Mouse (Mus musculus) embryonic facial prominence, embryonic 15.5 days (tissue): ENCODE data around the gene Cend1. TPM values are rescaled to one million over a fixed set of nuclear protein-coding genes. Genes with fewer than 3 reads are reported as not detected.
A peak's percentile ranks its signal among the peaks of the same experiment; 100 is the strongest.
"Not testable (repeated sequence)": the region's sequence is repeated elsewhere in the genome, so short reads cannot be mapped to it uniquely, and the experiment has no call there.

Experiments
- ATAC-seq: fragments of 200-750 bp; cut with Nextera tagmentation; 2 replicates; pipeline ENCODE4 v1.8.0; 2017; ENCODE audit warnings: low read depth, moderate TSS enrichment; ENCODE audit not compliant: insufficient number of reproducible peaks, low FRiP score, low TSS enrichment
- H3K27ac ChIP-seq: fragments of 300-500 bp; sonication (generic); replicated peaks from 2 replicates; pipeline ENCODE4 v1.5.1; 2015; ENCODE audit warnings: mild to moderate bottlenecking, inconsistent platforms
- H3K27me3 ChIP-seq: fragments of 300-500 bp; sonication (generic); 2 replicates; pipeline ENCODE4 v1.6.1; 2015; ENCODE audit warnings: inconsistent platforms
- H3K36me3 ChIP-seq: fragments of 300-500 bp; sonication (generic); 2 replicates; pipeline ENCODE4 v1.6.1; 2015; ENCODE audit warnings: mild to moderate bottlenecking, inconsistent platforms
- H3K4me1 ChIP-seq: fragments of 300-500 bp; sonication (generic); 2 replicates; pipeline ENCODE4 v1.6.1; 2015; ENCODE audit warnings: inconsistent platforms
- H3K4me2 ChIP-seq: fragments of 300-500 bp; sonication (generic); replicated peaks from 2 replicates; pipeline ENCODE4 v1.6.1; 2015; ENCODE audit warnings: mild to moderate bottlenecking, inconsistent platforms
- H3K4me3 ChIP-seq: fragments of 300-500 bp; sonication (generic); replicated peaks from 2 replicates; pipeline ENCODE4 v1.5.1; 2015; ENCODE audit warnings: mild to moderate bottlenecking, inconsistent platforms
- H3K9ac ChIP-seq: fragments of 300-500 bp; sonication (generic); 2 replicates; pipeline ENCODE4 v1.6.1; 2015; ENCODE audit warnings: inconsistent platforms
- H3K9me3 ChIP-seq: fragments of 300-500 bp; sonication (generic); replicated peaks from 2 replicates; pipeline ENCODE4 v1.6.1; 2016; ENCODE audit warnings: inconsistent platforms
- WGBS: fragments of 180-500 bp; shearing (Covaris S2); methylation state at CpG from one replicate; pipeline ENCODE4 v1.1.7; 2015; 5-methylcytosine and 5-hydroxymethylcytosine counted together
- polyA plus RNA-seq: library from polyadenylated mRNA; unstranded; fragments of >200 nt; fragmentation: Nextera tagmentation; extraction: Ambion mirVana; gene quantifications from 2 replicates; pipeline ENCODE4 v1.2.1, GENCODE M21; 2015

Cend1 gene
- polyA plus RNA-seq, 1 experiment from 2014 or later, result 5.3 TPM

- no peak overlapping the region for H3K9ac ChIP-seq
- H3K9me3 ChIP-seq, result no peaks in the 10 kb centered on the region
- no peak overlapping the region for H3K4me2 ChIP-seq
- no peaks in the 10 kb centered on the region for H3K4me1 ChIP-seq
- H3K27ac ChIP-seq, result no peak overlapping the region
- WGBS, result 76% methylated on average over 9 of the region's 9 CpGs
- no peaks in the 10 kb centered on the region for H3K36me3 ChIP-seq
- no peak for ATAC-seq
- no peaks in the 10 kb centered on the region for H3K27me3 ChIP-seq
- no peak overlapping the region for H3K4me3 ChIP-seq
Measured at GRCm38 (mm10) chr7:141420030-141420702, 9.1 kb downstream of the Cend1 start.

- no peak overlapping the region for H3K9ac ChIP-seq
- H3K9me3 ChIP-seq, result no peaks in the 10 kb centered on the region
- 0 out of 2 replicates have a peak, but pooled peaks cover 3% of the 10 kb centered on the region for H3K4me1 ChIP-seq
- no peaks in the 10 kb centered on the region for H3K36me3 ChIP-seq
- ATAC-seq, result no peak
- H3K4me2 ChIP-seq, result no peak overlapping the region
- 65% methylated on average over 7 of the region's 7 CpGs for WGBS
- H3K27ac ChIP-seq, result no peak overlapping the region
- no peaks in the 10 kb centered on the region for H3K27me3 ChIP-seq
- no peak overlapping the region for H3K4me3 ChIP-seq
Measured at GRCm38 (mm10) chr7:141418970-141419369, 10.3 kb downstream of the Cend1 start.

- no peak overlapping the region for H3K27ac ChIP-seq
- H3K4me2 ChIP-seq, result no peak overlapping the region
- WGBS, result 68% methylated on average over 8 of the region's 8 CpGs
- H3K9ac ChIP-seq, result no peak overlapping the region
- no peak for ATAC-seq
- H3K27me3 ChIP-seq, result no peaks in the 10 kb centered on the region
- no peaks in the 10 kb centered on the region for H3K36me3 ChIP-seq
- no peaks in the 10 kb centered on the region for H3K9me3 ChIP-seq
- no peak overlapping the region for H3K4me3 ChIP-seq
- peaks cover 7% of the 10 kb centered on the region for H3K4me1 ChIP-seq
Measured at GRCm38 (mm10) chr7:141417731-141418681, 11.3 kb downstream of the Cend1 start.

- H3K27ac ChIP-seq, result no peak overlapping the region
- WGBS, result 73% methylated on average over 6 of the region's 6 CpGs
- H3K4me3 ChIP-seq, result no peak overlapping the region
- peaks cover 4% of the 10 kb centered on the region; the same call in 1 of the 2 replicates for H3K36me3 ChIP-seq
- H3K4me2 ChIP-seq, result no peak overlapping the region
- ATAC-seq, result no peak
- peaks cover 13% of the 10 kb centered on the region for H3K4me1 ChIP-seq
- no peak overlapping the region for H3K9ac ChIP-seq
- H3K9me3 ChIP-seq, result no peaks in the 10 kb centered on the region
- no peaks in the 10 kb centered on the region for H3K27me3 ChIP-seq
Measured at GRCm38 (mm10) chr7:141416144-141416841, 13.0 kb downstream of the Cend1 start.

GRCm38 (mm10) chr7:141413809-141414584 is 15.3 kb downstream of the Cend1 start, which contains the start of gene Gatd1:
TSS of gene Gatd1 (minus strand) at chr7:141414136.
- under 1% methylated on average over 50 of the region's 56 CpGs for WGBS
- Histone ChIP-seq H3K4me3 (peak within 1 kb of the TSS; percentile 77), H3K9ac (peak within 1 kb of the TSS; percentile 88), H3K36me3 (peaks cover 23% of the 10 kb centered on the region), H3K9me3 (no peaks in the 10 kb centered on the region), H3K27ac (peak within 1 kb of the TSS; percentile 87), H3K4me1 (peaks cover 13% of the 10 kb centered on the region), H3K4me2 (peak within 1 kb of the TSS; percentile 84), H3K27me3 (no peaks in the 10 kb centered on the region)
- peak; percentile 92 for ATAC-seq

GRCm38 (mm10) chr7:141413331-141413730 is 16.0 kb downstream of the Cend1 start:
- Histone ChIP-seq H3K4me1 (peaks cover 13% of the 10 kb centered on the region), H3K36me3 (peaks cover 30% of the 10 kb centered on the region), H3K4me3 (peak overlapping the region; percentile 77), H3K9ac (peak overlapping the region; percentile 88), H3K27me3 (no peaks in the 10 kb centered on the region), H3K4me2 (peak overlapping the region; percentile 84), H3K27ac (peak overlapping the region; percentile 87), H3K9me3 (no peaks in the 10 kb centered on the region)
- 3% methylated on average over 16 of the region's 16 CpGs for WGBS
- no peak for ATAC-seq

GRCm38 (mm10) chr7:141411667-141412066 is 17.6 kb downstream of the Cend1 start:
- 93% methylated on average over 1 of the region's 1 CpGs for WGBS
- no peak overlapping the region for H3K9ac ChIP-seq

GRCm38 (mm10) chr7:141410631-141411030 is 18.7 kb downstream of the Cend1 start:
- ATAC-seq, result no peak
- H3K9ac ChIP-seq, result no peak overlapping the region
- no peak overlapping the region for H3K27ac ChIP-seq

More at GRCm38 (mm10) chr7:141411667-141412066, 17.6 kb downstream of the Cend1 start:
- H3K4me2 ChIP-seq, result no peak overlapping the region
- no peaks in the 10 kb centered on the region for H3K9me3 ChIP-seq
- H3K27ac ChIP-seq, result no peak overlapping the region
- H3K36me3 ChIP-seq, result peaks cover 38% of the 10 kb centered on the region
- no peak overlapping the region for H3K4me3 ChIP-seq
- H3K4me1 ChIP-seq, result peaks cover 13% of the 10 kb centered on the region
- no peak for ATAC-seq
- no peaks in the 10 kb centered on the region for H3K27me3 ChIP-seq

GRCm38 (mm10) chr7:141408833-141409232 is 20.5 kb downstream of the Cend1 start:
- H3K9me3 ChIP-seq, result no peaks in the 10 kb centered on the region
- H3K4me2 ChIP-seq, result no peak overlapping the region
- 16% methylated on average over 11 of the region's 11 CpGs for WGBS
- no peak overlapping the region for H3K4me3 ChIP-seq
- peak; percentile 75; the same call in 1 of the 2 replicates for ATAC-seq
- H3K36me3 ChIP-seq, result peaks cover 38% of the 10 kb centered on the region
- H3K27me3 ChIP-seq, result no peaks in the 10 kb centered on the region
- H3K9ac ChIP-seq, result no peak overlapping the region
- H3K27ac ChIP-seq, result no peak overlapping the region
- H3K4me1 ChIP-seq, result peaks cover 10% of the 10 kb centered on the region

More at GRCm38 (mm10) chr7:141410631-141411030, 18.7 kb downstream of the Cend1 start:
- Histone ChIP-seq H3K9me3 (no peaks in the 10 kb centered on the region), H3K27me3 (no peaks in the 10 kb centered on the region), H3K36me3 (peaks cover 38% of the 10 kb centered on the region), H3K4me2 (no peak overlapping the region), H3K4me3 (no peak overlapping the region), H3K4me1 (peaks cover 13% of the 10 kb centered on the region)
- WGBS, result 90% methylated on average over 8 of the region's 8 CpGs

GRCm38 (mm10) chr7:141407670-141408069 is 21.6 kb downstream of the Cend1 start:
- not testable (repeated sequence) for H3K4me2 ChIP-seq, H3K9me3 ChIP-seq, H3K4me3 ChIP-seq, H3K27ac ChIP-seq, H3K9ac ChIP-seq, ATAC-seq, H3K27me3 ChIP-seq, H3K4me1 ChIP-seq
- H3K36me3 ChIP-seq, result peaks cover 45% of the 10 kb centered on the region
- 99% methylated on average over 7 of the region's 7 CpGs for WGBS
